Mouse (Mus musculus): ENCODE results near the gene Pdcd1lg2.

Gene Pdcd1lg2

GRCm38 (mm10) chr19:29418661-29419115, 8.0 kb downstream of the Pdcd1lg2 start:
- peak; percentile 44 for DNase-seq (ENCODE audit: low spot score)

GRCm38 (mm10) chr19:29419506-29419905, 8.8 kb downstream of the Pdcd1lg2 start:
- no peak for DNase-seq (ENCODE audit: low spot score)

- DNase-seq (ENCODE audit: low spot score) = peak; percentile 49
Observed at GRCm38 (mm10) chr19:29419946-29420345, 9.2 kb downstream of the Pdcd1lg2 start.

GRCm38 (mm10) chr19:29420397-29420796, 9.7 kb downstream of the Pdcd1lg2 start:
- DNase-seq (ENCODE audit: low spot score) = no peak

- DNase-seq (ENCODE audit: low spot score) = no peak
Observed at GRCm38 (mm10) chr19:29422013-29422645, 11.4 kb downstream of the Pdcd1lg2 start.

- DNase-seq (ENCODE audit: low spot score) = no peak
Observed at GRCm38 (mm10) chr19:29422796-29423195, 12.1 kb downstream of the Pdcd1lg2 start.

GRCm38 (mm10) chr19:29430516-29430915, 19.8 kb downstream of the Pdcd1lg2 start:
- DNase-seq (ENCODE audit: low spot score) = no peak

GRCm38 (mm10) chr19:29430953-29431352, 20.2 kb downstream of the Pdcd1lg2 start:
- DNase-seq (ENCODE audit: low spot score) = peak; percentile 37

GRCm38 (mm10) chr19:29436793-29437479, 26.2 kb downstream of the Pdcd1lg2 start:
- no peak for DNase-seq (ENCODE audit: low spot score)

GRCm38 (mm10) chr19:29437849-29438248, 27.1 kb downstream of the Pdcd1lg2 start:
- DNase-seq (ENCODE audit: low spot score) = no peak

GRCm38 (mm10) chr19:29439242-29439641, 28.5 kb downstream of the Pdcd1lg2 start:
- DNase-seq (ENCODE audit: low spot score) = no peak

GRCm38 (mm10) chr19:29442492-29442891, 31.8 kb downstream of the Pdcd1lg2 start:
- DNase-seq (ENCODE audit: low spot score) = no peak

- DNase-seq (ENCODE audit: low spot score) = no peak
Observed at GRCm38 (mm10) chr19:29444364-29444763, 33.6 kb downstream of the Pdcd1lg2 start.

GRCm38 (mm10) chr19:29448373-29448772, 37.7 kb downstream of the Pdcd1lg2 start:
- DNase-seq (ENCODE audit: low spot score) = no peak

GRCm38 (mm10) chr19:29450376-29450775, 39.7 kb downstream of the Pdcd1lg2 start:
- DNase-seq (ENCODE audit: low spot score) = no peak

GRCm38 (mm10) chr19:29454141-29454601, 43.5 kb downstream of the Pdcd1lg2 start:
- DNase-seq (ENCODE audit: low spot score) = no peak

- DNase-seq (ENCODE audit: low spot score) = no peak
Observed at GRCm38 (mm10) chr19:29455156-29455555, 44.4 kb downstream of the Pdcd1lg2 start.

- DNase-seq (ENCODE audit: low spot score) = no peak
Observed at GRCm38 (mm10) chr19:29457982-29458381, 47.3 kb downstream of the Pdcd1lg2 start.

- peak; percentile 32 for DNase-seq (ENCODE audit: low spot score)
Observed at GRCm38 (mm10) chr19:29462462-29462861, 51.7 kb downstream of the Pdcd1lg2 start.

GRCm38 (mm10) chr19:29463645-29464395, 53.1 kb downstream of the Pdcd1lg2 start:
- DNase-seq (ENCODE audit: low spot score) = no peak

- DNase-seq (ENCODE audit: low spot score) = no peak
Observed at GRCm38 (mm10) chr19:29466819-29467218, 56.1 kb downstream of the Pdcd1lg2 start.

GRCm38 (mm10) chr19:29468941-29469685, 58.4 kb downstream of the Pdcd1lg2 start:
- peak; percentile 52 for DNase-seq (ENCODE audit: low spot score)

Data from lung, postnatal 25 days (tissue).